Mouse (Mus musculus) spleen, embryonic (tissue): Measurements from ENCODE around the gene Mrpl10.

Experiments used
- CTCF ChIA-PET: fragments of 350-600 bp; sonication (Branson Sonifier 250); formaldehyde crosslinking; loops from one replicate; lab custom pipeline; 2022; lab: Charles Lee

The Mrpl10 gene

GRCm38 (mm10) chr11:97025721-97026344, 15.5 kb upstream of the Mrpl10 start:
- CTCF ChIA-PET = interaction anchor here (0.6 kb wide), 1 partner anchor 174 kb away, joined by 3 read pairs; no protein-coding TSS in a partner anchor

- CTCF ChIA-PET = interaction anchor here (0.6 to 1.2 kb wide), 3 partner anchors 10 to 93 kb away, joined by 3 to 5 read pairs (median 3); no protein-coding TSS in a partner anchor
These were observed 11.5 kb upstream of the Mrpl10 start, which contains the start of gene Scrn2 for GRCm38 (mm10) chr11:97029686-97030417. Gene Scrn2 (plus strand): TSS chr11:97029938.

GRCm38 (mm10) chr11:97030426-97030825, 10.9 kb upstream of the Mrpl10 start:
- CTCF ChIA-PET = interaction anchor here (0.6 to 1.2 kb wide), 3 partner anchors 10 to 93 kb away, joined by 3 to 5 read pairs (median 3); no protein-coding TSS in a partner anchor

GRCm38 (mm10) chr11:97031977-97032376, 9.4 kb upstream of the Mrpl10 start:
- CTCF ChIA-PET = no interaction called here

- CTCF ChIA-PET = no interaction called here
These were observed 8.9 kb upstream of the Mrpl10 start for GRCm38 (mm10) chr11:97032499-97032898.

GRCm38 (mm10) chr11:97033781-97034180, 7.6 kb upstream of the Mrpl10 start:
- CTCF ChIA-PET = interaction anchor here (0.5 kb wide), 1 partner anchor 1920 kb away, joined by 4 read pairs; no protein-coding TSS in a partner anchor

GRCm38 (mm10) chr11:97036141-97036540, 5.2 kb upstream of the Mrpl10 start:
- CTCF ChIA-PET = no interaction called here

- CTCF ChIA-PET = interaction anchor here (1.2 kb wide), 1 partner anchor 17 kb away, joined by 5 read pairs; no protein-coding TSS in a partner anchor
These were observed 2.5 kb upstream of the Mrpl10 start for GRCm38 (mm10) chr11:97038881-97039280.

GRCm38 (mm10) chr11:97040301-97041021, 899 bp upstream of the Mrpl10 start:
- CTCF ChIA-PET = interaction anchor here (0.6 to 1.1 kb wide), 2 partner anchors 11 to 121 kb away, joined by 3 read pairs; partner anchors contain the start of gene Scrn2

GRCm38 (mm10) chr11:97044902-97045301, 3.5 kb downstream of the Mrpl10 start:
- CTCF ChIA-PET = interaction anchor here (0.7 kb wide), 1 partner anchor 1029 kb away, joined by 4 read pairs; no protein-coding TSS in a partner anchor

- CTCF ChIA-PET = interaction anchor here (0.5 to 0.6 kb wide), 2 partner anchors 94 to 103 kb away, joined by 3 to 4 read pairs; no protein-coding TSS in a partner anchor
These were observed 4.5 kb downstream of the Mrpl10 start for GRCm38 (mm10) chr11:97045861-97046260.

- CTCF ChIA-PET = no interaction called here
These were observed 6.8 kb downstream of the Mrpl10 start for GRCm38 (mm10) chr11:97048090-97048650.

- CTCF ChIA-PET = interaction anchor here (0.8 kb wide), 1 partner anchor 103 kb away, joined by 3 read pairs; no protein-coding TSS in a partner anchor
These were observed 8.2 kb downstream of the Mrpl10 start for GRCm38 (mm10) chr11:97049492-97050085.

GRCm38 (mm10) chr11:97050216-97050943, 9.0 kb downstream of the Mrpl10 start, which contains the start of gene Osbpl7:
Gene Osbpl7 (plus strand): TSS chr11:97050628.
- CTCF ChIA-PET = interaction anchor here (0.8 kb wide), 1 partner anchor 103 kb away, joined by 3 read pairs; no protein-coding TSS in a partner anchor

GRCm38 (mm10) chr11:97050944-97051586, 9.7 kb downstream of the Mrpl10 start:
- CTCF ChIA-PET = no interaction called here

GRCm38 (mm10) chr11:97052219-97052646, 10.9 kb downstream of the Mrpl10 start:
- CTCF ChIA-PET = no interaction called here

- CTCF ChIA-PET = interaction anchor here (0.6 kb wide), 1 partner anchor 211 kb away, joined by 3 read pairs; no protein-coding TSS in a partner anchor
These were observed 22.0 kb downstream of the Mrpl10 start for GRCm38 (mm10) chr11:97063274-97063920.

GRCm38 (mm10) chr11:97063921-97064295, 22.5 kb downstream of the Mrpl10 start:
- CTCF ChIA-PET = interaction anchor here (0.6 kb wide), 1 partner anchor 210 kb away, joined by 3 read pairs; no protein-coding TSS in a partner anchor
